Mouse (Mus musculus): ENCODE measurements around the gene Platr17.

DNA sequence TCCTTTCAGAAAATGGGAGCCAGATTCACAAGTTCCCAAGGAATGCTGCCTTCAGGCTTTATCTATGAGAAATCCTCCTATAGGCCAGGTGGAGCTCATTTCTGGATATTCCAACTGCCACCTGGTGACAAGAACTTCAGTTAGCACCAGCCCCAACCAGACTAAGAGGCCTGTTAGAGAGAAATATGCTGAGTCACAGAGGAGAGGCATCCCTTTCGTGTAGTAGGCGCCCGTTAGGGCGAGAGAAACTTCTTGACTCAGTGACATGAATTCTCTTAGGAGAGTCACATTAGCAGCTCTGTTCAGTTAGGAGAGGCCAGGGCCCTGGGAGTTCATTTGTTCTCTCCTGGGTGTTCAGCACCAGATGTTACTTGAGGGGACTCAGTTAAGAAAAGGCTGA, 5.3 kb upstream of the Platr17 start:
- TF ChIP-seq CTCF (IDR thresholded peaks at IDR 0.05; ENCODE audit: extremely low read depth, insufficient read depth, low read length) (no peak), POLR2A (IDR thresholded peaks at IDR 0.05; ENCODE audit: extremely low read depth, insufficient read depth, low read length) (no peak)
